Mouse (Mus musculus): Measurements from ENCODE around the gene E130308A19Rik. TPM values are rescaled to one million over a fixed set of nuclear protein-coding genes. Genes with fewer than 3 reads are reported as not detected.
A peak's percentile ranks its signal among the peaks of the same experiment; 100 is the strongest.

The E130308A19Rik gene
- polyA plus RNA-seq, 1 experiment from 2014 or later, result 49.0 TPM

DNA sequence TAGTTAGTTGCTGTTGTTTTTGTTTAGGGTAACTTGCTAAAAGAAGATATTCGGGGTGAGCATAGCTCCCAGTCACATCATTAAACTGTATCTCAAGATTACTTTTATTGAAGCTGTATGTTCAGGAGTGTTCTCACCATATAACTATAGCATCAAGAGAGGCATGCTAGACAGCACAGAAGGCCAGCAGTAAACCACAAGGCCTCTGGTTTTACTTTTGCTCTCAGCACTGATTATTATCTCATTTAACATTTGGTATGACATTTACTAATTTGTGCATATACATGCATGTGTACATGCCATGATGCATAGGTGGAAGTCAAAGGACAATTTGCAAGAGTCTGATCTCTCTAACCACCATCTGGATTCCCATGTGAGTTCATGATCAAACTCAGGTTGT lies 43.1 kb downstream of the E130308A19Rik start:
- 0 out of 2 replicates have a peak, but pooled peaks cover 4% of the 10 kb centered on the region for H3K4me1 ChIP-seq (ENCODE audit: control insufficient read depth, insufficient read depth, low read length)
- no peak overlapping the region for H3K4me2 ChIP-seq
- 100% methylated on average over 1 of the region's 1 CpGs for WGBS
- no peak overlapping the region for H3K9ac ChIP-seq (ENCODE audit: low read length)
- no peaks in the 10 kb centered on the region for H3K27me3 ChIP-seq (ENCODE audit: control insufficient read depth, insufficient read depth, low read length)
- no peak overlapping the region for H3K4me3 ChIP-seq (ENCODE audit: low read depth, low read length)
- no peaks in the 10 kb centered on the region for H3K9me3 ChIP-seq (ENCODE audit: control insufficient read depth, low read length)
- H3K36me3 ChIP-seq (ENCODE audit: control insufficient read depth, insufficient read depth, low read length), result no peaks in the 10 kb centered on the region
- no peak for ATAC-seq (ENCODE audit: low FRiP score)
- DNase-seq (ENCODE audit: low spot score, missing footprints), result no peak
- H3K27ac ChIP-seq (ENCODE audit: low read depth, low read length), result no peak overlapping the region

DNA sequence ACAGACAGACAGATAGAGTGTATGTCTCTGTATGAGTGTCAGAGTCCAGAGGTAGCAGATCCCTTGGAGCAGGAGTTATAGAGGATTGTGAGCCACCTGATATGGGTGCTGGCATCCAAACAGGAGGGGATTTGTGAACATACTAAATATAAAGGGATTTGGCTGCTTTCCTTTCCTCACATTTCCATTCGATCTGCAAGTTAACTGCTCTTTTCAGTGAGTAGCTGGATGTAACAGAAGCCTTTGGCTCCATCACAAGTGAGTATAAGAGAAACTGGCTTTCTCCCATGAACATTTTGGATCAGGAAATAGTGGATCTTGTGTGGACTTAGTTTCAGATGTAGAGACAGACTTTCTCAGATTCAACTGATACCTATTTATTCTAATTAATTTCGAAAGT lies 44.0 kb downstream of the E130308A19Rik start:
- DNase-seq (ENCODE audit: low spot score, missing footprints), result no peak

DNA sequence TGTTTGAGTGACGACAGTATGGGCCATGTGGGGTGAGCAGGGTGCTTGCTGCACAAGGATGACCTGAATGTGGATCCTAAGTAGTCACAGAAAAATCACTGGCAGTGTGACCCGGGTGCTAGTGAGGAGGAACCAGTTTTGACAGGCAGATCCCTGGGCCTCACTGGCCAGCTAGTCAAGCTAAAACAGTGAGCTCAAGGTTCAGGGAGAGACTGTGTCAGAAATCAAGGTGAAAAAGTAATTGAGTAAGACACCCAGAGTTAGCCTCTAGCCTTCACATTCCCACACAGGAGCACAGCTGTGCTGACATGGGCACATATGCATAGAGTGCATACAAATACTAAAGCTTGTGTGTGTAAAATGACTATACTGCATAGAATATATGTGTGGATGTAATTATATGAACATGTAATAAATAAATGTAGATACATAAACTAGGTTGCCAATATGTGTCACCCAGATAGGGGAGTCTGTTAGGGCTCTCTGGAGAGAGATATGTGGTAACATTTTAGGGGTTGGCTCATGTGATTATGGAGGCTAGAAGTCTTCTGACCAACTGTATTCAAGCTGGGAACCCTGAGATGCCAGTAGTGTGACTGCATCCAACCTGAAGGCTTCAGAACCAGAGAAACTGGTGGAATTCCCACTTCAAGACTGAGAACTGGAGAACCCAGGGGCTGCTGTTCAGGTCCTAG lies 47.6 kb downstream of the E130308A19Rik start:
- WGBS, result 84% methylated on average over 2 of the region's 2 CpGs
- H3K27ac ChIP-seq (ENCODE audit: low read depth, low read length), result no peak overlapping the region
- no peak for ATAC-seq (ENCODE audit: low FRiP score)

More for the DNA sequence above, 44.0 kb downstream of the E130308A19Rik start:
- ATAC-seq (ENCODE audit: low FRiP score), result no peak
- Histone ChIP-seq H3K27ac (ENCODE audit: low read depth, low read length) (no peak overlapping the region), H3K36me3 (ENCODE audit: control insufficient read depth, insufficient read depth, low read length) (no peaks in the 10 kb centered on the region), H3K4me3 (ENCODE audit: low read depth, low read length) (no peak overlapping the region), H3K4me2 (no peak overlapping the region), H3K4me1 (ENCODE audit: control insufficient read depth, insufficient read depth, low read length) (0 out of 2 replicates have a peak, but pooled peaks cover 4% of the 10 kb centered on the region), H3K9ac (ENCODE audit: low read length) (no peak overlapping the region), H3K27me3 (ENCODE audit: control insufficient read depth, insufficient read depth, low read length) (no peaks in the 10 kb centered on the region), H3K9me3 (ENCODE audit: control insufficient read depth, low read length) (no peaks in the 10 kb centered on the region)
- 85% methylated on average over 2 of the region's 2 CpGs for WGBS

DNA sequence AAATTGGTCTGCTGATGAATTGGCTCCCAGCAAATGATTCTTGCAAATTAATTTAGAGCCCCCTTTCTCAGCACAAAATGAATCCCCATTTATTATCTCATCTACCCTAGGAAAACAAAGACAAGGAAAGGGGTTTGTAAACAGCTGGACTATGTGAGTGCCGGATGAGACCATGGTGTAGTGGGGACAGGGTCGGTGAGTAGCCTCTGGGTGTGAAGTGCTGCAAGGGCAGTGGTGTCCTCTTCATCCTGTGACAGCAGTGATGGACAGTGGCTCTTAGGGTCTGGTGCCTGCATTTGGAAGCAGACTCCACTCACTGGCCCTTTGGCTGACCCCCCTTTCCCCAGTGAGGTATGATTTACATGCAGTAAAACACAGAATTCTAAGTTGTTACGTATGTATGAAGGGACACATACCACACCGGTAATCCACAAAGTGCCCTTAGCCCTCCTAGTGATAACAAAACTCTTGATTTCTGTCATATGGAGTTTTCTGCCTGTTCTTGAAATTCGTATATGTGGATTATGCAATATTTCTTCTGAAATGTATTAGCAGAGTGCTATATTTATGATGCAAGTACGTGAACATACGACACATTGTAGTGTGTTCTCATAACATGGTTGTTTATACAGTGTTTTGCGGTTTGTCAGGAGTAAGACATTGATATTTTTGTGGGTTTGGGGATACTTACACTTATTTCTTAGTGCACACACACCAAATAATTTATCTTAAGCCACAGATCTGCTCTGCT lies 49.1 kb downstream of the E130308A19Rik start:
- Histone ChIP-seq H3K27me3 (ENCODE audit: control insufficient read depth, insufficient read depth, low read length) (no peaks in the 10 kb centered on the region), H3K36me3 (ENCODE audit: control insufficient read depth, insufficient read depth, low read length) (no peaks in the 10 kb centered on the region), H3K27ac (ENCODE audit: low read depth, low read length) (no peak overlapping the region), H3K4me2 (no peak overlapping the region), H3K4me1 (ENCODE audit: control insufficient read depth, insufficient read depth, low read length) (peaks cover 2% of the 10 kb centered on the region; the same call in 1 of the 2 replicates), H3K9me3 (ENCODE audit: control insufficient read depth, low read length) (no peaks in the 10 kb centered on the region), H3K4me3 (ENCODE audit: low read depth, low read length) (no peak overlapping the region), H3K9ac (ENCODE audit: low read length) (no peak overlapping the region)
- WGBS, result 85% methylated on average over 8 of the region's 8 CpGs
- DNase-seq (ENCODE audit: low spot score, missing footprints), result no peak
- peak; percentile 62; the same call in 1 of the 2 replicates for ATAC-seq (ENCODE audit: low FRiP score)

More for the DNA sequence above, 47.6 kb downstream of the E130308A19Rik start:
- Histone ChIP-seq H3K27me3 (ENCODE audit: control insufficient read depth, insufficient read depth, low read length) (no peaks in the 10 kb centered on the region), H3K9ac (ENCODE audit: low read length) (no peak overlapping the region), H3K4me1 (ENCODE audit: control insufficient read depth, insufficient read depth, low read length) (peaks cover 2% of the 10 kb centered on the region; the same call in 1 of the 2 replicates), H3K36me3 (ENCODE audit: control insufficient read depth, insufficient read depth, low read length) (no peaks in the 10 kb centered on the region), H3K4me3 (ENCODE audit: low read depth, low read length) (no peak overlapping the region), H3K4me2 (no peak overlapping the region), H3K9me3 (ENCODE audit: control insufficient read depth, low read length) (no peaks in the 10 kb centered on the region)
- DNase-seq (ENCODE audit: low spot score, missing footprints), result no peak

DNA sequence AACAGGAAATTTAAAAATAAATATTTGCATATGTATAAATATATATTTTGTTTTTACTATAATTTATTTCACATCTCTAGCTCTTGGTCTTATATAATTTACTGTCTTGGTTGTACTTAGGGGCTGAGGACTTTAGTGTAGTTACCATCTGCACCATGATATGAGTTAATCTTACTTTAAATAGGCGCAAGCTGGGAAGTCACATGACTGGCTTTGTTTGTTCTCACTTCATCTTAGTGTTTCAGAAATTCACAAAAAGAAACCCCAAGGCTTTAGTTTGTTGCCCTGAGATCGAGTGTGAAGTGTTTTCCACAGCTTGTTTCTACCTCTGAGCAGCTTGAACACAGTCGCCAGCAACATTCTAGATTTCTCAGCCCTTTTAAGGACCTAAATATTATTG lies 49.7 kb downstream of the E130308A19Rik start:
- ATAC-seq (ENCODE audit: low FRiP score) (peak; percentile 65; the same call in 1 of the 2 replicates), DNase-seq (ENCODE audit: low spot score, missing footprints) (no peak)
- no peaks in the 10 kb centered on the region for H3K36me3 ChIP-seq (ENCODE audit: control insufficient read depth, insufficient read depth, low read length)
- H3K4me2 ChIP-seq, result no peak overlapping the region
- H3K27me3 ChIP-seq (ENCODE audit: control insufficient read depth, insufficient read depth, low read length), result no peaks in the 10 kb centered on the region
- H3K27ac ChIP-seq (ENCODE audit: low read depth, low read length), result no peak overlapping the region; the same call in 1 of the 2 replicates
- H3K4me1 ChIP-seq (ENCODE audit: control insufficient read depth, insufficient read depth, low read length), result peaks cover 2% of the 10 kb centered on the region; the same call in 1 of the 2 replicates
- no peak overlapping the region for H3K9ac ChIP-seq (ENCODE audit: low read length)
- H3K4me3 ChIP-seq (ENCODE audit: low read depth, low read length), result no peak overlapping the region
- WGBS, result 66% methylated on average over 3 of the region's 3 CpGs
- no peaks in the 10 kb centered on the region for H3K9me3 ChIP-seq (ENCODE audit: control insufficient read depth, low read length)

DNA sequence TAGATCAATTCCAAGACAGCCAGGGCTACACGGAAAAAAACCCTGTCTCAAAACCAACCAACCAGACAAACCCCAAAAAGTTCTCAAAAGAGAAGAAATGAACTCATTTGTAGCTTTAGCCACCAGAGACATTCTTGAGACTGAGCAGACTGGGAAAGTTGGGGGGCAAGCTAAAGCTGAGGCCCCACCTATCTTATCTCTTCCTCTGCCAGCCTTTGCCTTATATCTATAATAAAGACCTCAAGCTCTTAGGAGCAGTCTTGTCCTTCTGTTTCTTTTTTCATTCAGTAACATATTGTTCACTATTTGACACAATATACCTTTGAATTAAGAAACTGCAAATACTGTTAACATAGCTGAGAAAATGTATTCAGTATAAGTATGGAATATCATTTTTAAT lies 55.4 kb downstream of the E130308A19Rik start:
- WGBS, result 90% methylated on average over 1 of the region's 1 CpGs
- Histone ChIP-seq H3K9ac (ENCODE audit: low read length) (no peak overlapping the region), H3K4me3 (ENCODE audit: low read depth, low read length) (no peak overlapping the region), H3K27ac (ENCODE audit: low read depth, low read length) (no peak overlapping the region), H3K27me3 (ENCODE audit: control insufficient read depth, insufficient read depth, low read length) (no peaks in the 10 kb centered on the region), H3K36me3 (ENCODE audit: control insufficient read depth, insufficient read depth, low read length) (no peaks in the 10 kb centered on the region), H3K9me3 (ENCODE audit: control insufficient read depth, low read length) (no peaks in the 10 kb centered on the region), H3K4me2 (no peak overlapping the region), H3K4me1 (ENCODE audit: control insufficient read depth, insufficient read depth, low read length) (no peaks in the 10 kb centered on the region)
- ATAC-seq (ENCODE audit: low FRiP score) (no peak), DNase-seq (ENCODE audit: low spot score, missing footprints) (no peak)

DNA sequence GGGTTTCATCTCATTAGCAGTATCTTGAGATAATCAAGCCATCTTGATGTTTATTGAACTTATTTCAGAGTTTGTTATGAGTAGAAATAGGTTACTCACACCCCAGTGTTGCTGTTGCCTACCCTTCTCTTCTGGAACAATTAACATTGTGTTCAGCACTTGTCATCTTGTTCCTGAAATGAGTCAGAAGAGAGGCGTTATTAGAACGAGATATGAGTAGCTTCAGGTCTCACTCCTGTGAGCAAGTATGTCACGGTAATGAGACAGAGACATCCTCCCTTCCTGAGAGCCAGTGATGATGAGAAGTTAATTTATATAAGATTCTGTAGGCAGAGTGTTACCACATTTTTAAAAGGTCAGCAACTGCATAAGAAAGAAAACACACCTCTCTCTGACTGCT lies 56.5 kb downstream of the E130308A19Rik start:
- Histone ChIP-seq H3K4me3 (ENCODE audit: low read depth, low read length) (no peak overlapping the region), H3K4me2 (no peak overlapping the region), H3K27ac (ENCODE audit: low read depth, low read length) (no peak overlapping the region), H3K36me3 (ENCODE audit: control insufficient read depth, insufficient read depth, low read length) (no peaks in the 10 kb centered on the region), H3K9ac (ENCODE audit: low read length) (no peak overlapping the region), H3K4me1 (ENCODE audit: control insufficient read depth, insufficient read depth, low read length) (no peaks in the 10 kb centered on the region), H3K9me3 (ENCODE audit: control insufficient read depth, low read length) (no peaks in the 10 kb centered on the region), H3K27me3 (ENCODE audit: control insufficient read depth, insufficient read depth, low read length) (no peaks in the 10 kb centered on the region)
- WGBS, result 89% methylated on average over 3 of the region's 3 CpGs
- DNase-seq (ENCODE audit: low spot score, missing footprints), result no peak
- ATAC-seq (ENCODE audit: low FRiP score), result no peak

DNA sequence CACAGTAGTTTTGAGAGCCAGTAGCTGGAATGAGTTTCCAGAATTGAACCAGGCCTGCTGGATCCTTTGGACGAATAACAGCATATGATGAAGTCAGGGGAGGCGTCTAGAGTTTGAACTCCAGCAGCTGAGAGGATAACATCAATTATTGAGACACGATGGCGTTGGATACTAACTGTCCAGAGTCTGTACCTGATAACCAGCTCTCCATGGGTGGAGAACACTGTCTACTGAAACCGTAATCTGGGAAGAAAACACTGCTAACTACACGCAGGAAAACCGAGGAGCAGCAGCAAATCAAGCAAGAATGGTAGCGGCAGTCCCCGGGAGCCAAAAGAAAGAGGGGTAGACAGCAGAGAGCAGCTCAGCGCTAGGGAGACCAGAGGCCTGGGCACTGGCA lies 56.9 kb downstream of the E130308A19Rik start:
- Histone ChIP-seq H3K27ac (ENCODE audit: low read depth, low read length) (no peak overlapping the region), H3K9ac (ENCODE audit: low read length) (no peak overlapping the region), H3K9me3 (ENCODE audit: control insufficient read depth, low read length) (no peaks in the 10 kb centered on the region), H3K36me3 (ENCODE audit: control insufficient read depth, insufficient read depth, low read length) (no peaks in the 10 kb centered on the region), H3K4me1 (ENCODE audit: control insufficient read depth, insufficient read depth, low read length) (no peaks in the 10 kb centered on the region), H3K4me3 (ENCODE audit: low read depth, low read length) (no peak overlapping the region), H3K27me3 (ENCODE audit: control insufficient read depth, insufficient read depth, low read length) (no peaks in the 10 kb centered on the region), H3K4me2 (no peak overlapping the region)
- 83% methylated on average over 10 of the region's 10 CpGs for WGBS
- no peak for ATAC-seq (ENCODE audit: low FRiP score)
- DNase-seq (ENCODE audit: low spot score, missing footprints), result no peak

DNA sequence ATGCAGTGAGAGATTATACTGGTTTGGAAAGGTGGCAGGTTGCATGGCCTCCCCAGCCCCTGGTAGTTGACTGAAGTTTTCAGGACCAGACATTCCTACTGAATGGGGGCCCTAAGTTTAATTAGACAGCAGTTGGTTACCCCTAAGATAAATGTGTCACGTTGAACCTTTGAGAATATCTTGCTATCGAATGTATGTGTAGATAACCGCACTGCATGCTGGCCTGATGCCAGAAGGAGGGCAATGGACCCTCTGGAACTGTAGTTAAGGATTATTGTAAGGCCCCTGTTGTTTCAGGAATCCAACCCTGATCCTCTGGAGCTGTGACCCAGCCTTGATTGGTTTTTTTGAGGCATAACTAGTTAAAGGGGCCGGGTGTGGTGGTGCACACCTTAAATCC lies 58.3 kb downstream of the E130308A19Rik start:
- no peaks in the 10 kb centered on the region for H3K9me3 ChIP-seq (ENCODE audit: control insufficient read depth, low read length)
- no peak overlapping the region for H3K4me2 ChIP-seq
- ATAC-seq (ENCODE audit: low FRiP score) (no peak), DNase-seq (ENCODE audit: low spot score, missing footprints) (no peak)
- H3K27ac ChIP-seq (ENCODE audit: low read depth, low read length), result no peak overlapping the region
- no peaks in the 10 kb centered on the region for H3K36me3 ChIP-seq (ENCODE audit: control insufficient read depth, insufficient read depth, low read length)
- H3K4me1 ChIP-seq (ENCODE audit: control insufficient read depth, insufficient read depth, low read length), result no peaks in the 10 kb centered on the region
- H3K4me3 ChIP-seq (ENCODE audit: low read depth, low read length), result no peak overlapping the region
- 93% methylated on average over 4 of the region's 4 CpGs for WGBS
- H3K27me3 ChIP-seq (ENCODE audit: control insufficient read depth, insufficient read depth, low read length), result no peaks in the 10 kb centered on the region
- no peak overlapping the region for H3K9ac ChIP-seq (ENCODE audit: low read length)

All from midbrain, embryonic 11.5 days (tissue).